Mouse (Mus musculus): ENCODE data around the gene Mta3.

DNA sequence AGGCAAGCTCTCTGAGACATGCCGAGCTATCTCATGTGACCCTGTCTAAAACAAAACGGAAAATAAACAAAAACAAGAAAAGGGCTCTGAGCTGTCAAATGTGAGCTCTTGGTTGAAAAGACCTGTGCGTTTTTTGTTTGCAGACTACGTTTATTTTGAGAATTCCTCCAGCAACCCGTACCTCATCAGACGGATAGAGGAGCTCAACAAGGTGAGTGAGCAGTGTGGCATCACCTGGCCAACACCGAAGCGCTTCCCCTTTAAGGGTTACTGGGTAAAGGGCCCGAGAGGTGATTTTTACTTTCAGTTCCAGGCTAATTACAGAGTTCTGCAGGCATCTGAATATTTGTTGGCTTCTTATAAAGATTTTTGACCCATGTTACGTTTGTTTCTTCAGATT, 2.3 kb downstream of the Mta3 start:
- no peak for TF ChIP-seq TAL1 (IDR thresholded peaks at IDR 0.05; ENCODE audit: low read length)
- TF ChIP-seq GATA1 (IDR thresholded peaks at IDR 0.05; ENCODE audit: low read length): no peak
